Comparison of ENCODE assay signal across 26 mouse cellular contexts in genomic region chr12:31143266-31143665, GRCm38 (mm10).
DNase-seq lines count a peak whose midpoint lies in the region; ATAC-seq and TF ChIP-seq lines count a peak whose summit lies in the region.
"Had no signal": no experiment of that assay in that cellular context is flagged by ENCODE, and none has a peak within 500 bp of the region (broad histone marks: within the 10 kb centered on the region; RNA-seq: fewer than 3 reads in every experiment).

No protein-coding gene starts in this region.

- TF ChIP-seq EP300 in heart, postnatal 0 days (IDR thresholded peaks at IDR 0.05; ENCODE audit: low read depth) = peak; percentile 60; the same call in 1 of the 2 replicates

- no peak for DNase-seq in gastrocnemius, adult 2 months
- DNase-seq in gastrocnemius, postnatal 4 days (ENCODE audit: low spot score in 2 of 2) = no peak
- DNase-seq in heart, adult 8-10 months (ENCODE audit: low spot score) = peak; percentile 65
- DNase-seq in heart, postnatal 0 days (ENCODE audit: low spot score) = no peak
- no peak for DNase-seq in heart, postnatal 25 days (ENCODE audit: low spot score)
- no peak for DNase-seq in adrenal gland, adult 2 months
- DNase-seq: adrenal gland, postnatal 10 days; adrenal gland, postnatal 36 days; cerebellum, adult 11 months; cerebellum, adult 8-10 months; cerebellum, postnatal 10 days; cerebellum, postnatal 36 days; embryo, embryonic 11 days; gastrocnemius, postnatal 10 days; gastrocnemius, postnatal 36 days; kidney, adult 2 months had no signal

- H3K9ac ChIP-seq in heart, embryonic 11.5 days (ENCODE audit: low read depth, low read length) = no peak overlapping the region
- no peak overlapping the region for H3K9ac ChIP-seq in heart, postnatal 0 days (replicated peaks; ENCODE audit: low read depth, low read length)
- H3K9ac ChIP-seq: embryonic facial prominence, embryonic 13.5 days; forebrain, embryonic 12.5 days; forebrain, embryonic 15.5 days; hindbrain, embryonic 12.5 days; hindbrain, embryonic 15.5 days had no signal

- no peaks in the 10 kb centered on the region for H3K36me3 ChIP-seq in heart, embryonic 11.5 days (ENCODE audit: control insufficient read depth, insufficient read depth, low read length)
- H3K36me3 ChIP-seq in heart, postnatal 0 days (replicated peaks; ENCODE audit: control insufficient read depth, insufficient read depth, low read length) = no peaks in the 10 kb centered on the region
- H3K36me3 ChIP-seq: embryonic facial prominence, embryonic 10.5 days; embryonic facial prominence, embryonic 13.5 days; forebrain, embryonic 12.5 days; forebrain, embryonic 15.5 days; hindbrain, embryonic 12.5 days; hindbrain, embryonic 15.5 days had no signal

- 71% methylated on average over 6 of the region's 6 CpGs for WGBS in heart, embryonic 11.5 days (ENCODE audit: insufficient replicate concordance)
- 64% methylated on average over 6 of the region's 6 CpGs for WGBS in heart, postnatal 0 days

- H3K4me2 ChIP-seq in heart, embryonic 11.5 days = no peak overlapping the region
- H3K4me2 ChIP-seq in heart, postnatal 0 days (ENCODE audit: low read depth, low read length) = no peak overlapping the region
- H3K4me2 ChIP-seq: embryonic facial prominence, embryonic 13.5 days; forebrain, embryonic 12.5 days; forebrain, embryonic 15.5 days; hindbrain, embryonic 12.5 days; hindbrain, embryonic 15.5 days had no signal

- no peak overlapping the region for H3K4me3 ChIP-seq in gastrocnemius, adult 2 months
- no peak overlapping the region for H3K4me3 ChIP-seq in heart, embryonic 11.5 days (ENCODE audit: low read depth, low read length)
- H3K4me3 ChIP-seq in heart, postnatal 0 days (ENCODE audit: low read depth, low read length) = no peak overlapping the region
- H3K4me3 ChIP-seq: embryonic facial prominence, embryonic 10.5 days; embryonic facial prominence, embryonic 13.5 days; erythroblast, embryonic 14.5 days; forebrain, embryonic 12.5 days; forebrain, embryonic 15.5 days; hindbrain, embryonic 12.5 days; hindbrain, embryonic 15.5 days had no signal

- no peak for TF ChIP-seq CTCF in gastrocnemius, adult 2 months (IDR thresholded peaks at IDR 0.05)
- TF ChIP-seq CTCF in heart, postnatal 0 days (IDR thresholded peaks at IDR 0.05; ENCODE audit: low read depth) = no peak

- peaks cover 8% of the 10 kb centered on the region for H3K4me1 ChIP-seq in heart, embryonic 11.5 days (ENCODE audit: control insufficient read depth, insufficient read depth, low read length)
- H3K4me1 ChIP-seq in heart, postnatal 0 days (ENCODE audit: control insufficient read depth, insufficient read depth) = peaks cover 12% of the 10 kb centered on the region
- H3K4me1 ChIP-seq: forebrain, embryonic 12.5 days; forebrain, embryonic 15.5 days; hindbrain, embryonic 12.5 days; hindbrain, embryonic 15.5 days had no signal

- ATAC-seq in heart, embryonic 11.5 days (replicated peaks; ENCODE audit: insufficient number of reproducible peaks, low FRiP score, low TSS enrichment) = no peak
- no peak for ATAC-seq in heart, postnatal 0 days (ENCODE audit: insufficient read depth, low read depth)
- ATAC-seq: activated CD4-positive, CD25-positive, alpha-beta regulatory T cell, adult 4 months; forebrain, embryonic 15.5 days; intestine, postnatal 0 days had no signal

- H3K27me3 ChIP-seq in heart, embryonic 11.5 days (ENCODE audit: control insufficient read depth, insufficient read depth, low read length) = no peaks in the 10 kb centered on the region
- no peaks in the 10 kb centered on the region for H3K27me3 ChIP-seq in heart, postnatal 0 days (ENCODE audit: control insufficient read depth, insufficient read depth, low read length)
- H3K27me3 ChIP-seq: embryonic facial prominence, embryonic 13.5 days; forebrain, embryonic 12.5 days; forebrain, embryonic 15.5 days; hindbrain, embryonic 12.5 days; hindbrain, embryonic 15.5 days had no signal

- H3K27ac ChIP-seq in gastrocnemius, adult 2 months = peak overlapping the region; percentile 60
- H3K27ac ChIP-seq in heart, embryonic 11.5 days (ENCODE audit: low read depth, low read length) = no peak overlapping the region
- H3K27ac ChIP-seq in heart, postnatal 0 days (ENCODE audit: low read depth) = peak overlapping the region; percentile 54
- H3K27ac ChIP-seq: embryonic facial prominence, embryonic 10.5 days; embryonic facial prominence, embryonic 13.5 days; forebrain, embryonic 12.5 days; forebrain, embryonic 15.5 days; hindbrain, embryonic 12.5 days; hindbrain, embryonic 15.5 days had no signal

- intact Hi-C loops in gastrocnemius, adult 2 months (cut with DNase I) = no loop called here
- intact Hi-C loops in heart, postnatal 25 days (cut with DNase I) = no loop called here

- no peaks in the 10 kb centered on the region for H3K9me3 ChIP-seq in heart, embryonic 11.5 days (replicated peaks; ENCODE audit: control insufficient read depth, low read length)
- H3K9me3 ChIP-seq in heart, postnatal 0 days (replicated peaks; ENCODE audit: control insufficient read depth, low read length) = no peaks in the 10 kb centered on the region
- H3K9me3 ChIP-seq: embryonic facial prominence, embryonic 10.5 days; embryonic facial prominence, embryonic 13.5 days; forebrain, embryonic 12.5 days; forebrain, embryonic 15.5 days; hindbrain, embryonic 12.5 days; hindbrain, embryonic 15.5 days had no signal
